Mouse (Mus musculus) cerebellum, adult 8-10 months (tissue): Measurements from ENCODE around the gene Rasa2.
"Not testable (repeated sequence)": the region's sequence is repeated elsewhere in the genome, so short reads cannot be mapped to it uniquely, and the experiment has no call there.

Experiments
- DNase-seq: peaks from one replicate; pipeline ENCODE4 v3.0.0; 2022

The Rasa2 gene

DNA sequence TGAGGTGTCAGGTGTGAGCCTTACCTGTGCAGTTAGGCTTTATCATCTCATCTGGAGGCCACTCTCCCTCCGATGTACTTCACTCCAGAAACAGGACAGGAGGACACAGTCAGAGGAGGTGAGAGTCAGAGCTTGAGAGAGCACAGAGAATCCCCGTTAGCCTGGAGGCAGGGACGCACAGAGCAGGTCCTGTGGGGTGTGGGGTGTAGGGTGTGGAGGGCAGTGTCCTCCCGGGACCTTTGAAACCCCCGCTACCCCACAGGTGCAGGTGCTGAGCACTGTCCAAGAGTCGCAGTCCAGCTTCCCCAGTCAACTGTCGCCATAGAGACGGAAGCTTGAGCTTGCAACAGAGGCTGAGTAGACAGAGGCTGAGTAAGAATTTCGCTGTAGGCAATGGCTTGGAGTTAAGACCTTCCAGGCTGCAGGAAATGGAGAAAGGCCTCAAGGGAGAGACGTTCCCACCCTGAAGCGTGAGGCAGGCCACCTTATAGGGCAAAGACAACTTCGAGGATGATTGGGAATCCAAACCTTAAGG lies 106.4 kb downstream of the Rasa2 start, which contains the start of gene Gm28729:
TSS of gene Gm28729 (minus strand) at position 293 of the 535 bp plus-strand sequence.
- DNase-seq: no peak

DNA sequence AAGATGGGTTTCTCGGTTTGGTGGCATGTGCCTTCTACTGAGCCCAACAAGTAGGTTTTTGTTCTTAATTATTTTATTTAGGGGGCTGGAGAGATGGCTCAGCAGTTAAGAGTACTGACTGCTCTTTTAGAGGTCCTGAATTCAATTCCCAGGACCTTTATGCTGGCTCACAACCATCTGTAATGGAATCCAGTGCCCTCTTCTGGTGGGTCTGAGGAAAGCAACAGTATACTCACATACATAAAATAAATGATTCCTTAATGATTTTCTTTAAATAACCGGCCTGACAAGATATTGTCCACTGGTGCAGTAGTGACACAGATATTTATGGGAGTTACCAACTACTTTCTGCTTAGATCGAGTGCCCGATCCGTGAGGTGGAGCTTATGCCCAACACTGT lies 108.3 kb downstream of the Rasa2 start:
- DNase-seq: no peak

DNA sequence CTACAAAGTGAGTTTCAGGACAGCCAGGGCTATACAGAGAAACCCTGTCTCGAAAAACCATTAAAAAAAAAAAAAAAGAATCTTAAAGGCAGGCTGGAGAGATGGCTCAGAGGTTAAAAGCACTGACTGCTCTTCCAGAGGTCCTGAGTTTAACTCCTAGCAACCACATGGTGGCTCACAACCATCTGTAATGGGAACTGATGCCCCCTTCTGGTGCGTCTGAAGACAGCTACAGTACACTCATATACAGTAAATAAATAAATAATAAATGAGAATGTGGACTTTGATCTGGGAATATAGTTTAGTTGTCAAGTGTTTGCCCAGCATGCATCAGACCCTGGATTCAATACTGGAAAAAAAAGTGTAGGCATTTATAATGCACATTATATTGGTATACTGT lies 109.8 kb downstream of the Rasa2 start:
- DNase-seq: not testable (repeated sequence)

DNA sequence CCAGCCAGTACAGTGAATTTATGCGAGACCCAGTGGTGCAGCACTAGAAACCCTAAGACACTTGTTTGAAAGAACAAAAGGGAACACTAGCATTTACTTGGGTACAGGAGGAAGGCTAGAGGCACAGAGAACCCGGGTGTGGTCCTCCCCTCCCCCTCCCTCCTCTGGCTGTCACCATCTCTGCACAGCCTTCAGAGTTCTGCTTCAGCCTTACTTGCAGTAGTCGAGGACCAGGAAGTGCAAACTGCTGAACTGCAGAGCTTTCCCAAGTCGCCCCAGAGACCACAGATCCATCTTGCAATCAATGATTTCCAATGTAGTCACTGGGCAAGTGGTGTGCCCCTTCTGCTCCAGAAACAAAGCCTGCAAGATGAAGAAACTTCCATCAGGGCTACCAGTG lies 114.0 kb downstream of the Rasa2 start:
- no peak for DNase-seq

DNA sequence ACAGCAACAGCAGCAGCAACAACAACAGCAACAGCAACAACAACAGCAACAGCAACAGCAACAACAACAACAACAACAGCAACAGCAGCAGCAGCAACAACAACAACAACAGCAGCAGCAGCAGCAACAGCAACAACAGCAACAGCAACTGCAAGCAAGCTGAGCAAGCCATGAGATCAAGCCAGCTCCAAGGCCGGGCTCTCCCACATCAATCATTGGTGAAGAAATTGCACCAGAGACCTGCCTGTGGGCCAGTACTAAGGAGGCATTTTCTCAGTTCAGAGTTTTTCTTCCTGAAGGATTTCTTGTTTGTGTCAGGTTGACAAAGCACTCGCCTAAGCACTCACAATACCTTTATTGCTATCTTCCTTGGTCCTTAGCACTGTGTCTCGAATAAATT lies 114.6 kb downstream of the Rasa2 start:
- no peak for DNase-seq

DNA sequence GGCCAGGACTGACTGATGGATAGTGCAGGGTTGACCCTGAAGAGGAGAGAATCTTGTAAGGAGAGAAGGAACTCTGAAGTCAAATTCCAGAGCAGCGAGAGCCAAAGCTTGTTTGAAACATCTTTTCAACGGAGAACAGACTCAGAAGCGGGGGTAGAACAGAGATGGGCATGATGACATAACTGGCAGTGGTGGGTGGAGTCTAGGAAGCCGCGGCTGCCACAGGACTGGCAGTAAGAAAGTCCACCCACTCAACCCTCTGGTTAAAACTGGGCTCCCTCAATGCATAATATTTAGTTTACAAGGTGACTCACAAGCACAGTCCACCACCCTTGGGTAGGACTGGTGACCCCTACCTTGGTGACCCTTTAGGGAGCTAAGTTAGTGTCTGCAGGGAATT lies 115.7 kb downstream of the Rasa2 start:
- no peak for DNase-seq

DNA sequence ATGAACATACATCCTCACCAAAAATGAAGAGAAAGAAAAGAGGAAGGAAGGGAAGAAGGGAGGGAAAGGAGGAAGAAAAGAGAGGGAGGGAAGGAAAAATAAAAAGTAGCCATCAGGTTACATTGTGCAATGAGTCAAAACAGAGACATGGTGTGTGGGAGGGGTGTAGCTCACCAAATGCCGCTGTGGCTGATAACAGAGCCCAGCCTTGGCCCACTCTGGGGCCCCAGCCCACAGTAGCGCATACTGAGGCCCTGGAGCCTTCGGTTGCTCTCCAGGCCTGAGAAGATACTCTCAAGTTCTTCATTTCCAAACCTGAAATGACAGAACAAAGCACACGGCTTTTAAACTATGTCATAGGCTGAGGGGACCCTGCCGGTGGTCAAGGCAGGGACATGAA lies 117.1 kb downstream of the Rasa2 start:
- no peak for DNase-seq

DNA sequence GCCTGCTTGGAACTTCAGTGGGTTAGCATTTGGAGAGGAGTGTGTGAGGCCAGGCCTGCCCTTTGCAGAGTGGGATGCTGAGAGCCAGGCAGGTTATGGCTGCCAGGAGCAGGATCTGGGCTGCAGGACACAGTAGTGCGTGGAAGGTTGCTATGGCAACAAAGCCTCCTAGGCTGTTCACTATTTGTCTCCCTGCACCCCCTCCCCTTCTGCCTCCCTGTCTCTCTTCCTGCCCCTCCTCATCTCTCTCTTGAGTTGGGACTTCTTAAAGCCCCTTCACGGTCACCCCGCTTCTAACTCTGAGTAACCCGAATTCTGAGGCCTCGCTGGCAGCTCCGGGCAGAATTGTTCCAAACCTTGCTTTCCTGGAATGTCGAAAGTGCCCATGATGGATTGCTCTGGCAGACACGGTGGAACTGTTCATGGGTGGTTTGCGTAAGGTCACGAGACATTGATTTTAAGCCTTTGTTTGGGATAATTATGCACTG lies 125.4 kb downstream of the Rasa2 start:
- DNase-seq: no peak

DNA sequence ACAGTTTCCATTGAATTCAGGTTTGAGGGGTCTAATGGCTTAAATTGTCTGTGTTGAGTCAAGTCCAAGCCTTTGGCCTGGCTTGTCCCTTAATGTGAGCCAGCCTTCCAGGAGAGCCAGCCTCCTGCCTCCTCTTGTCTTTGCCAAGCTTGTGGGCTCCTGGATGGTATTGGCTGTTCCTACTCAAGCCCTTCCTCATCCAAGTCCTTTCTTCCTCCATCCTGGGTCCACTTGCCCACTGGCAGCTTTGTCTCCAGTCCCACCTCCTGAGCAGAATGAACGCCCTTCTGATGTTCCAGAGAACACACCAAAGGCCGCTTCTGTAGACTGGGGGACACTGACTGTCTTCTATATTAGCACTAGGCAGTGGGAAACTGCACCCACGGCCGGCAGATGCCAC lies 126.3 kb downstream of the Rasa2 start:
- DNase-seq: no peak

DNA sequence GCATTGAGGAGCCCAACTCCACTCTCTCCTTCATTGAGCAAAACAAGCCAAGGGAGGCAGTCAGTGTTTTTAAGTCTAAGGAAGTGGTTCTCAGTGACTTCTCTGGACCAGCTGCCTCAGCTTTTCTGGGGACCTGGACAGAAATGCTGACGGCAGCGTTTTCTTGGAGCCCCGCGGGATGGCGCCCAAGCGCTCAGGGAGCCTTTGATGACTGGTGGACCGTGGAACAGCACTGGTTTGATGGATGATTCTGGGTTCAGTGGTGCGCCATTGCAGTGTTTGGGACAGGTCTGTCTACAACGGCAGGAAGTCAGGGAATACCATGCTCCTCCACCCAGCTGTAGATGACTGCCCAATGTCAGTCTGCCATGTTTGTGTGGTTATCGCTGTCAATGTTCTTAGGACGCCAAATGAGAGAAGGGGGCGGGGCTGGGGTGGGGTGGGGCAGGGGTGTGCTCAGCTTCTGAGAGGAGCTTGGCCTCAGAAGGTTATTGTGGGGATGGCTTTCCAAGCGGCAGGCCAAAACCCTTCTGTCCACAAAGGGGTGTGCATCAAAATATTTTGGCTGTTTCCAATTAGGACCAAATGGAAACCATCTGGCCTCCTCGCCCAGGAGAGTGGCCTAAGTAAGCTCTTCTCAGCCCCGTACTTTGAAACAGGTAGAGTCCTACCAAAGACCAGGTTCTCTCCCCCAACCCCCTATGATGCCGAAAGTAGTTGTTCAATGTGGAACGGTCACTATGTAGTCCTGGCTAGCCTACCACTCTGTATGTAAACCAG lies 127.1 kb downstream of the Rasa2 start:
- DNase-seq: no peak

DNA sequence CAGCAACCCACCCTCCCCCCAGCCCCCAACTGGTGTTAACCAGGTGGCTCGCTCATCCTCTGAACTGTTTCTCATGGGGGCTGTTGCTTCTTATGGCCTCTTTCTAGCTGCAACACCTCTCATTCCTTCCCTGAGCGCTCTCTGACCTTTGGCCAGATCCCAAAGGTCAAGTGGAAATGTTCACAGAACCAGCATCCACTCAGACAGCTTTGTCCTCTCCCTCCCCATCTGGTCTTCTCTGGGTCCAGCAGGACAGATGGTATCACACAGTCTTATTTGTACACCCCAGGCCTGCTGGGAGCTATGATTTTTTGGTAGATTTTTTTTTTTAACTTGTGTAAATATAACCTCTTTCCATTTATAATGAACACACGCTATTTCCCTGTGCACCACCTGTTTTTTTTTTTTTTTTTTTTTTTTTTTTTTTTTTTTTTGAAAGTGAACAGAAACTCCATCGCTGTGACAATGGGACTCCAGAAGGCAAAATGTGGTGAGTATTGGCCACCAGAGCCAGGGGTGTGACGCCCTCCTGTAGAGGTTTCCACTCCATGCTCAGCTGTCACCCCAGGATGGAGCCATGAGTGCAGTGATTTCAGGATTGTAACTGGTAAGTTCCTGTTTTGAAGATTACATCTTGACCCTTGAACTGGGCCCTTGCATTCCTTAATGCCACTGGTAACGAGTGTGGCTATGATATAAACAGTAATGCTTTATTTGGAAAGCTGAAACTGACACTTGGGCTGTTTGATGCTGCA lies 128.4 kb downstream of the Rasa2 start:
- peak; percentile 24 for DNase-seq

DNA sequence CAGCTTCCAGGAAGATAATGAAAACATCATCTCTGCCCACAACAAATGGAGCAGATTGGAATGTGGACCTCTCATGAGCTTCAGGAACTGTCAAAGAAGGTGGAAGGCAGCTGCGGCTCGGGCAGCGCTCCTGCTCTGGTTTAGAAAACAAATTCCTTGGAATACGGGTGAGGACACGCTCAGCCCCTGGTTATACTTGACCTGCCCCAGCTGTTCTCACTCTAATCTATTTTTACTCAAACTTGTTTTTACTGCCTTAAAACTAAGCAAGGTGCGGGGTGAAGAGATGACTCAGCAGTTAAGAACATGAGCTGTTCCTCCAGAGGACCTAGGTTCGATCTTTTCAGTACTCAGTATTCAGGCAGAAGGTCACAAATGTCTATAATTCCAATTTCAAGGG lies 130.2 kb downstream of the Rasa2 start:
- DNase-seq: no peak

DNA sequence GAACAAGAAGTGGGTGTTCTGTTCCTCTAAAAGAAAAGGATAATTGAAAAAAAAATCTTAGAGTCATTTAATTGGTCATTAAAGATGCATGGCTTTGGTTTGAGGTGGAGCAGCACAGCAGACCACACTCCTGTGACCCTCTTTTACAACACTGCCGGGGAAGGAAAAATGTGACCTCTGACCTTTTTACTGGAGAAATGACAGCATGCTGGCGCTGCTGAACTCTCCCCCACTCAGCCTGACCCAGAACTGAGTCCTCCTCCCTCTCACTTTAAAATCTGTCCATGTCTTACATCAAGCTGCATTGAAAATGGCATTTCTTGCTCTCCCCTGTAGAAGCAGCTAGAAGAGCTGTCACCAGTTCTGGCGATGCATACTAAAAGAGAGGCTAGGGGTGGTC lies 138.2 kb downstream of the Rasa2 start:
- DNase-seq: no peak

DNA sequence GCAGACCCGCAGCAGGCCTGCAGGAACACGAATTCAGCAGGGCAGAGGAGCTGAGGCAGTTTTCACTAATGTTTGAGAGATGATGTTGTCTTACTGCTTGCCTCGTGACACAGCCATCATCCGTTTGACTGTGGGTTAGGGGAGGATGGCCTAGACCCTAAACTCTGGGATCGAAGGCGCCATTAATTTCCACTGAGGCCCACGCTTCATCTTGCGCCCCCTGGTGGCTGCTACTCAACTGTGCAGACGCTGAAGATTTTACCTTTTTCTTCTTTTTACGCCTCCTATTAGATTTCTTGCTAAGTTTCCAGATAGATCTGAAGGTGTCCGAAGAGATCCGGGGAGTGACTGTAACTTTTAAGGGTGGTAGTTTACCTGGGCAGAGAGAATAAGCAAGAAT lies 139.6 kb downstream of the Rasa2 start:
- peak; percentile 32 for DNase-seq
